Mouse (Mus musculus) intestine, embryonic 15.5 days (tissue): ENCODE results near the gene Atp8a1. TPM values are rescaled to one million over a fixed set of nuclear protein-coding genes. Genes with fewer than 3 reads are reported as not detected.
"Not testable (repeated sequence)": the region's sequence is repeated elsewhere in the genome, so short reads cannot be mapped to it uniquely, and the experiment has no call there.

Source experiments
- ATAC-seq: fragments of 200-750 bp; cut with Nextera tagmentation; 2 replicates; pipeline ENCODE4 v1.8.0; 2017; ENCODE audit warnings: moderate TSS enrichment, moderate library complexity
- H3K27ac ChIP-seq: fragments of 300-500 bp; sonication (generic); 2 replicates; pipeline ENCODE4 v1.5.1; 2015; ENCODE audit warnings: mild to moderate bottlenecking, inconsistent platforms
- H3K27me3 ChIP-seq: fragments of 300-500 bp; sonication (generic); replicated peaks from 2 replicates; pipeline ENCODE4 v1.6.1; 2015; ENCODE audit warnings: inconsistent platforms
- H3K36me3 ChIP-seq: fragments of 300-500 bp; sonication (generic); 2 replicates; pipeline ENCODE4 v1.6.1; 2015; ENCODE audit warnings: inconsistent platforms
- H3K4me1 ChIP-seq: fragments of 300-500 bp; sonication (generic); replicated peaks from 2 replicates; pipeline ENCODE4 v1.6.1; 2015; ENCODE audit warnings: inconsistent platforms
- H3K4me2 ChIP-seq: fragments of 300-500 bp; sonication (generic); replicated peaks from 2 replicates; pipeline ENCODE4 v1.6.1; 2015; ENCODE audit warnings: mild to moderate bottlenecking, inconsistent platforms
- H3K4me3 ChIP-seq: fragments of 300-500 bp; sonication (generic); replicated peaks from 2 replicates; pipeline ENCODE4 v1.5.1; 2015; ENCODE audit warnings: inconsistent platforms
- H3K9ac ChIP-seq: fragments of 300-500 bp; sonication (generic); 2 replicates; pipeline ENCODE4 v1.6.1; 2015; ENCODE audit warnings: inconsistent platforms
- H3K9me3 ChIP-seq: fragments of 300-500 bp; sonication (generic); 2 replicates; pipeline ENCODE4 v1.6.1; 2016; ENCODE audit warnings: inconsistent platforms
- WGBS: fragments of 180-500 bp; shearing (Covaris S2); methylation state at CpG from one replicate; pipeline ENCODE4 v1.1.7; 2015; 5-methylcytosine and 5-hydroxymethylcytosine counted together
- polyA plus RNA-seq: library from polyadenylated mRNA; unstranded; fragments of >200 nt; fragmentation: Nextera tagmentation; extraction: Ambion mirVana; gene quantifications from 2 replicates; pipeline ENCODE4 v1.2.1, GENCODE M21; 2015

Atp8a1 gene
- polyA plus RNA-seq, 1 experiment from 2014 or later = 16.5 TPM

DNA sequence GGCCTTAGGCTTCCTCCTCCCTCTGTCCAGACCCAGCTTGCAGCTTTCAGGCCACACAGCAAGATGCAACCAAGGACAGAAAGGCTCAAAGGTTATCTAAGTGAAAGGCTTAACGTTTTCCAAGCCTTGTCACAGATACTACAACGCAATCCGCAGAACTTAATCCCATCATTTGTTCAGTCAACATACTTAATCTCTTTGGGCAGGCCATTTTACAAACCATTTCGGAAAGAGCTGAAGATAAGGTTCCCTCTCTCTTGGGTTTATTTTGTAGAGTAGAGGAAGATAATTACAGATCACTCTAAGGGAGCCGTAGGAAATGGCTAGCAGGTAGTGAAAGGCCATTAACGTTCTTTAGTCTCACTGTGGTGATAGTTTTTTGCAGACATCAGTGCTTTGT, 24.6 kb downstream of the Atp8a1 start:
- no peaks in the 10 kb centered on the region for H3K9me3 ChIP-seq
- no peak overlapping the region for H3K27ac ChIP-seq
- H3K9ac ChIP-seq = no peak overlapping the region
- no peaks in the 10 kb centered on the region for H3K27me3 ChIP-seq
- no peak; the same call in 1 of the 2 replicates for ATAC-seq
- H3K36me3 ChIP-seq = no peaks in the 10 kb centered on the region
- no peaks in the 10 kb centered on the region for H3K4me1 ChIP-seq
- no peak overlapping the region for H3K4me3 ChIP-seq
- H3K4me2 ChIP-seq = no peak overlapping the region
- WGBS = 44% methylated on average over 6 of the region's 6 CpGs

DNA sequence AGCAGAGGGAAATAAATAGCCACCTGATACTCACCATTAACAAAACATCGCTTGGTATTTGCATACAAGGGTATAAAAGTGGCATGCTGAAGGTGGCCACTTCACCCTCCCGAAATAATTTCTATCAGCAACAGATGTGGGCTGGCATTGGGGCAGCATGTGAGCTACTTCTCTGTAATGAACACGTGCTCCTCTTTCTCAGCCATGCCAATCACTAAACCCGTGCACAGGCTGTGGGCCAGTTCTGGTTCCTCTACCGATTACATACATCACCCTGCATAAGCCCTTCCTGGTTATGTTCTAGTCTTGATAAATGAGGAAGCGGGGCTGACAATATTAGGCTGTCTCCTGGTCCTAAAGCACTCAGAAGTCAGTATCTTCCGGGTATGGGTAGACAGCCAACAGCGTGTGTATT, 25.2 kb downstream of the Atp8a1 start:
- no peak overlapping the region for H3K9ac ChIP-seq
- no peak overlapping the region for H3K4me2 ChIP-seq
- WGBS = 79% methylated on average over 8 of the region's 8 CpGs
- H3K27me3 ChIP-seq = no peaks in the 10 kb centered on the region
- H3K9me3 ChIP-seq = no peaks in the 10 kb centered on the region
- no peaks in the 10 kb centered on the region for H3K4me1 ChIP-seq
- H3K27ac ChIP-seq = no peak overlapping the region
- ATAC-seq = no peak; the same call in 1 of the 2 replicates
- H3K36me3 ChIP-seq = no peaks in the 10 kb centered on the region
- no peak overlapping the region for H3K4me3 ChIP-seq

GRCm38 (mm10) chr5:67821185-67821584, 26.0 kb downstream of the Atp8a1 start:
- no peak for ATAC-seq
- no peak overlapping the region for H3K4me2 ChIP-seq
- no peaks in the 10 kb centered on the region for H3K9me3 ChIP-seq
- H3K27ac ChIP-seq = no peak overlapping the region
- H3K9ac ChIP-seq = no peak overlapping the region
- H3K4me1 ChIP-seq = no peaks in the 10 kb centered on the region
- H3K36me3 ChIP-seq = no peaks in the 10 kb centered on the region
- H3K27me3 ChIP-seq = no peaks in the 10 kb centered on the region
- no peak overlapping the region for H3K4me3 ChIP-seq
- WGBS = 86% methylated on average over 2 of the region's 2 CpGs

GRCm38 (mm10) chr5:67819451-67819850, 27.8 kb downstream of the Atp8a1 start:
- H3K4me1 ChIP-seq = 0 out of 2 replicates have a peak, but pooled peaks cover 5% of the 10 kb centered on the region
- no peaks in the 10 kb centered on the region for H3K27me3 ChIP-seq
- no peak overlapping the region for H3K4me2 ChIP-seq
- no peaks in the 10 kb centered on the region for H3K36me3 ChIP-seq
- no peak overlapping the region for H3K27ac ChIP-seq
- H3K9ac ChIP-seq = no peak overlapping the region
- no peak for ATAC-seq
- H3K9me3 ChIP-seq = no peaks in the 10 kb centered on the region
- 61% methylated on average over 5 of the region's 5 CpGs for WGBS
- H3K4me3 ChIP-seq = no peak overlapping the region

DNA sequence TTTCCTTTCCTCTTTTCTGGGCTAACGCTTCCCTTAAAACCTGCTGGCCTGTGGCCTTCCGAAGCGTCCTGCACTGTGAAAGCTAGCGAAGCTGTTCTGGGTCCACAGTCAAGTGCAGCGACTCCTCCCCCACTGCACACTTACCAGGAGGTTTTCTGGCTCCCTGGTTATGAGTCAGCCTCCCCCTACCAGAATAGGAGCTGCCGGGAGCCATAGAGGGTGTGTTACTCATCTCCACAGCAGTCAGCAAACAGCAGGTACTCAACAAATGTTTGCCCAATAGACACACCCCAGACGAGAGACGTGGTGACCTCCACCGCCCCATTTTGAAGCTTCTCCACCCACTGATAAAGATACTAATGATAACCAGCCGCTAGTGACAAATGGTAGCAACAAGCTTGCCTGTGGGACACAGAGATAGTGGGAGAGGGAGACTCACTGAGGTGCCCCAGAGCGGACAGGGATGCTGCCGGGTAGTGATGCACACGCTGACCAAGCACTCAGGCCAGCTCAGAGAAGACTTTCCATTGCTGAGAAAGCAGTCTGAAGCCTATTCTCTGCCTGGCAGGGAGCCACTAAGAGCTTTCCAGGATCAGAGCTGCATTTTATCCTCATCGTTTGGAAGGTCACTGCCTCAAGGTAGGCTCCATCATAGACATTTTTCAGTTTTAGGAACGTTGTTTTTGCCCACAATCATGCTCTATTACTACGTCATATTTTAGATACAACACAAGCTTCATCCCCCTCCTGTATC, 31.5 kb downstream of the Atp8a1 start:
- Histone ChIP-seq H3K36me3 (no peaks in the 10 kb centered on the region), H3K4me2 (peak overlapping the region; percentile 31), H3K4me3 (no peak overlapping the region), H3K9me3 (no peaks in the 10 kb centered on the region), H3K27ac (no peak overlapping the region), H3K9ac (no peak overlapping the region), H3K27me3 (no peaks in the 10 kb centered on the region), H3K4me1 (0 out of 2 replicates have a peak, but pooled peaks cover 5% of the 10 kb centered on the region)
- WGBS = 40% methylated on average over 16 of the region's 16 CpGs
- ATAC-seq = peak; percentile 95

- H3K27me3 ChIP-seq, H3K4me3 ChIP-seq, H3K9ac ChIP-seq, H3K9me3 ChIP-seq, H3K36me3 ChIP-seq, H3K27ac ChIP-seq, H3K4me1 ChIP-seq, ATAC-seq: not testable (repeated sequence)
- H3K4me2 ChIP-seq = peak overlapping the region; percentile 31; the same call in 1 of the 2 replicates
- 74% methylated on average over 8 of the region's 8 CpGs for WGBS
These were observed 32.2 kb downstream of the Atp8a1 start for GRCm38 (mm10) chr5:67815060-67815459.

DNA sequence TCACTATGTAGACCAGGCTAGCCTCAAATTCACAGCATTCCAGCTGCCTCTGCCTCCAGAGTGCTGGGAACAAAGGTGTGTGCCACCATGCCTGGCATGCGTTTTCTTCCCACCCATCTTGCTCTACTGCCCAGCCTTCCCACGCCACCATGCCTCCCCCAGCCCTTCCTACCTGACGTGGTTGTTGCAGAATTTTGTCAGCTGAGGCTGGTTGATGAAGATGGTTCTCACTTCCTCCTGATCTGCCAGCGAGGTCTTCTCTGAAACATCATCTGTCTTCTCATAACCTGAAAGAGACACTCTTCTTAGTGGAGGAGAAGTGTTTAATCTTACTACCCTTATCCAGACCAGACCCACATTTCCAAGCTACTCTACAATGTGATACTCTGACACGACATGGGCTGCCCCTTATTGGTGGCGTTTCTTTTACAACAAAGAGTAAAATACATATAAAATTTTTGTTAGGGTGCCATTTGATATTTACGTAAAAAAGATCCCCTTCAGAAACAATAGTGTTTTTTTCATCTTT, 32.7 kb downstream of the Atp8a1 start:
- Histone ChIP-seq H3K4me1 (0 out of 2 replicates have a peak, but pooled peaks cover 5% of the 10 kb centered on the region), H3K9ac (no peak overlapping the region), H3K4me3 (no peak overlapping the region), H3K36me3 (no peaks in the 10 kb centered on the region), H3K27me3 (no peaks in the 10 kb centered on the region), H3K27ac (no peak overlapping the region), H3K9me3 (no peaks in the 10 kb centered on the region), H3K4me2 (no peak overlapping the region)
- 80% methylated on average over 7 of the region's 7 CpGs for WGBS
- no peak for ATAC-seq

DNA sequence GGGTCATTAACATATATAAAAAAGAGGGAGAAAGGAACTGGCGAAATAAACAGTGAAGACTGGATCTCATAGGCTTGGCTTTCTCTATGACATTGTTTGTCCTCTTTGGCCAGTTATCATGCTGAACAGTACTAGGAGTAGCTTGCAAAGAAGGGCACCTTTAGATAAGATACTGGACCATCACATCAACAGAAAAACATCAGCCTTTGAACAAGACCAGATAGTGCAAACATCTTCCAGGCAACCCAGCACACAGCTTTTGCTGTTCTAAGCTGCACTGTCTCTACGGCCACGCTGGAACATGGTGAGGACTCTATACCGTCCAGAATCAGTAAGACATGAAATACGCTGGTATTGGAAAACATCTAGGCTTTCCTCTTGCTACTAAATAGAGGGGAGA, 33.9 kb downstream of the Atp8a1 start:
- ATAC-seq = no peak
- no peak overlapping the region for H3K27ac ChIP-seq
- no peaks in the 10 kb centered on the region for H3K36me3 ChIP-seq
- H3K4me2 ChIP-seq = no peak overlapping the region
- 96% methylated on average over 5 of the region's 5 CpGs for WGBS
- H3K4me1 ChIP-seq = 0 out of 2 replicates have a peak, but pooled peaks cover 5% of the 10 kb centered on the region
- H3K9ac ChIP-seq = no peak overlapping the region
- H3K27me3 ChIP-seq = no peaks in the 10 kb centered on the region
- no peak overlapping the region for H3K4me3 ChIP-seq
- no peaks in the 10 kb centered on the region for H3K9me3 ChIP-seq

GRCm38 (mm10) chr5:67802174-67803030, 44.8 kb downstream of the Atp8a1 start:
- no peaks in the 10 kb centered on the region for H3K27me3 ChIP-seq
- no peaks in the 10 kb centered on the region for H3K36me3 ChIP-seq
- no peak overlapping the region for H3K27ac ChIP-seq
- H3K9me3 ChIP-seq = no peaks in the 10 kb centered on the region
- 86% methylated on average over 17 of the region's 17 CpGs for WGBS
- no peak overlapping the region for H3K4me3 ChIP-seq
- 0 out of 2 replicates have a peak, but pooled peaks cover 4% of the 10 kb centered on the region for H3K4me1 ChIP-seq
- H3K4me2 ChIP-seq = no peak overlapping the region
- ATAC-seq = no peak
- H3K9ac ChIP-seq = no peak overlapping the region

DNA sequence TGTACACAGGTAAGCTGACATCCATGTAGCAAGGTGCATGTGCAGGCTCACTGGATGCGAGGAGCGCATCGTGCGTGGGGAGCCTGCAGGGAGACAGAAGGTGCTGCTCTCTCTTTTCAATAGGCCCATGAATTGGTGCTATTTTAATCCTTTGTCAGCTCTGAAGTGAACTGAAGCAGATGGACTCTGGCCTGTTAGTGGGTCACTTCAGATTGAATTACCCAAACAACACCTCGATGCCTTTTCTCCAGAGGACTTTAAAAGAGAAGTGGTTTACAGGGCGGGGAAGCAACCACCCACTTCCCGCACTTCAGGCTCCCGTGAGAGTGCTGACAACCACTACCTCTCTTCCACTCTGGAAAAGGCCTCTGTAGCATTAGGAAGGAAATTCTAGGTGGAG, 46.4 kb downstream of the Atp8a1 start:
- 61% methylated on average over 8 of the region's 8 CpGs for WGBS
- Histone ChIP-seq H3K27me3 (no peaks in the 10 kb centered on the region), H3K4me2 (no peak overlapping the region), H3K36me3 (no peaks in the 10 kb centered on the region), H3K9me3 (no peaks in the 10 kb centered on the region), H3K9ac (no peak overlapping the region), H3K27ac (no peak overlapping the region), H3K4me3 (no peak overlapping the region), H3K4me1 (0 out of 2 replicates have a peak, but pooled peaks cover 9% of the 10 kb centered on the region)
- 0 out of 2 replicates have a peak, but pooled peaks have one; percentile 14 for ATAC-seq

DNA sequence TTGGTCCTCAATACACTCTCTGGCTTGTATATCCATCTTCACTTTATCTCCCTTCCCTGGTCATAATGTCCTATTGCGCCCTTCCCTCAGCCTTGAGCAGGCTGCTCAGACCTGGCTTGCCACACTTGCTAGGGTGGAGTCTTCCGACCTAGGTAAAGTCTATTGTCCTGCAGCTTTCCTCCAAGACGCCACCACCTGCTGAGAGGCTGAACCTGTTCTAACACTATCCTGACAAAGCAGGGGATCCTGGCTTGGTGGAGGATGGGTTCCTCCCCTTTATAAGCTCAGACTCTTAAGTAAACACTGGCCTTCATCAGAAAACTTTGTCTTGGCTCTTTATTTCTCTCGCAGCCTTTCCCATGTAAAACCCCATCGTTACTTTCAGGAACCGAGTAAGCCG, 47.4 kb downstream of the Atp8a1 start:
- Histone ChIP-seq H3K9ac (no peak overlapping the region), H3K27me3 (no peaks in the 10 kb centered on the region), H3K27ac (no peak overlapping the region), H3K4me2 (no peak overlapping the region), H3K9me3 (no peaks in the 10 kb centered on the region), H3K4me3 (no peak overlapping the region), H3K36me3 (no peaks in the 10 kb centered on the region), H3K4me1 (0 out of 2 replicates have a peak, but pooled peaks cover 9% of the 10 kb centered on the region)
- 75% methylated on average over 7 of the region's 7 CpGs for WGBS
- ATAC-seq = no peak

DNA sequence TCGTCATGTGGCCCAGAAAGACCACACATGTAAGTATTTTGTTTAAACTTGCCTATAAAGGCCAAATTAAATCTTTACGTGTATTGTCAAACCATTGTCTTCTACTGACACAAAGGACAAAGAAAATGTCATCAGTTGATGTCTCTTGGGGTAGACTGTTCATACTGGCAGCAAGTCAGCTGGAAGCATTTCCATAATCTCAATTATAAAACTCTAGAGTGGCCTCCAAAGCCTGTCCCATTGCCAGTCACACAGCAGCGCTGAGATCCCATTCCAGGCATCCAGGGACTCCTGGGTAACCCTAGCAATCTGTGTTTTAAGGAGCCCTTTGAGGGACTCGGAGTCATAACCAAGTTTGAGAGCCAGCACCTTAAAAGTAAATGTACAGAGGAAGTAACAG, 48.9 kb downstream of the Atp8a1 start:
- H3K9me3 ChIP-seq = no peaks in the 10 kb centered on the region
- ATAC-seq = no peak
- no peaks in the 10 kb centered on the region for H3K36me3 ChIP-seq
- H3K27ac ChIP-seq = no peak overlapping the region
- H3K4me1 ChIP-seq = 0 out of 2 replicates have a peak, but pooled peaks cover 9% of the 10 kb centered on the region
- no peak overlapping the region for H3K9ac ChIP-seq
- 82% methylated on average over 4 of the region's 4 CpGs for WGBS
- no peak overlapping the region for H3K4me3 ChIP-seq
- no peaks in the 10 kb centered on the region for H3K27me3 ChIP-seq
- H3K4me2 ChIP-seq = no peak overlapping the region
